Mouse (Mus musculus) adipose tissue, adult 10 weeks (tissue): ENCODE results near the gene Bcl2a1a. TPM values are rescaled to one million over a fixed set of nuclear protein-coding genes. Genes with fewer than 3 reads are reported as not detected.

Source experiments
- polyA plus RNA-seq: library from polyadenylated mRNA; stranded (reverse); fragments of 350-450 nt; fragmentation: Illumina TruSeq; extraction: RNeasy Lipid Tissue Mini Kit (QIAGEN cat#74804); gene quantifications from one replicate; pipeline ENCODE4 v1.2.3, GENCODE M21; 2014; ENCODE audit warnings: low read depth, low replicate concordance

Bcl2a1a gene
- polyA plus RNA-seq: 2.0 TPM

GRCm38 (mm10) chr9:88956670-88957153 lies at the start of gene Bcl2a1a:
Gene Bcl2a1a, plus strand, starts transcription at chr9:88956900.

Other genes starting within 250 kb of the Bcl2a1a start
- gene Mthfsl, start 236.6 kb upstream of the Bcl2a1a start, polyA plus RNA-seq: 35.5 TPM
- gene Bcl2a1d, start 225.0 kb upstream of the Bcl2a1a start, polyA plus RNA-seq: 13.7 TPM
- gene Trim43c, start 117.7 kb upstream of the Bcl2a1a start, polyA plus RNA-seq: not detected
- gene Trim43b, start 135.9 kb downstream of the Bcl2a1a start, polyA plus RNA-seq: not detected
- gene Bcl2a1b, start 242.3 kb downstream of the Bcl2a1a start, polyA plus RNA-seq: 8.5 TPM
- not detected for gene Gm29094, start 242.5 kb downstream of the Bcl2a1a start, polyA plus RNA-seq